Mouse (Mus musculus) cerebellum, adult 2 months (tissue): ENCODE measurements around the gene Polr2e.

Experiments
- CTCF ChIP-seq: fragments of 200-500 bp; IDR thresholded peaks from 2 replicates; pipeline ENCODE4 v1.5.1; 2011; ENCODE audit warnings: low read depth, mild to moderate bottlenecking, control low read depth, low read length, moderate library complexity, borderline replicate concordance; ENCODE audit not compliant: insufficient read depth
- POLR2A ChIP-seq: fragments of 200-500 bp; IDR thresholded peaks from 2 replicates; pipeline ENCODE4 v1.6.1; 2011; ENCODE audit warnings: low read length, control low read depth, borderline replicate concordance; ENCODE audit not compliant: insufficient read depth

DNA sequence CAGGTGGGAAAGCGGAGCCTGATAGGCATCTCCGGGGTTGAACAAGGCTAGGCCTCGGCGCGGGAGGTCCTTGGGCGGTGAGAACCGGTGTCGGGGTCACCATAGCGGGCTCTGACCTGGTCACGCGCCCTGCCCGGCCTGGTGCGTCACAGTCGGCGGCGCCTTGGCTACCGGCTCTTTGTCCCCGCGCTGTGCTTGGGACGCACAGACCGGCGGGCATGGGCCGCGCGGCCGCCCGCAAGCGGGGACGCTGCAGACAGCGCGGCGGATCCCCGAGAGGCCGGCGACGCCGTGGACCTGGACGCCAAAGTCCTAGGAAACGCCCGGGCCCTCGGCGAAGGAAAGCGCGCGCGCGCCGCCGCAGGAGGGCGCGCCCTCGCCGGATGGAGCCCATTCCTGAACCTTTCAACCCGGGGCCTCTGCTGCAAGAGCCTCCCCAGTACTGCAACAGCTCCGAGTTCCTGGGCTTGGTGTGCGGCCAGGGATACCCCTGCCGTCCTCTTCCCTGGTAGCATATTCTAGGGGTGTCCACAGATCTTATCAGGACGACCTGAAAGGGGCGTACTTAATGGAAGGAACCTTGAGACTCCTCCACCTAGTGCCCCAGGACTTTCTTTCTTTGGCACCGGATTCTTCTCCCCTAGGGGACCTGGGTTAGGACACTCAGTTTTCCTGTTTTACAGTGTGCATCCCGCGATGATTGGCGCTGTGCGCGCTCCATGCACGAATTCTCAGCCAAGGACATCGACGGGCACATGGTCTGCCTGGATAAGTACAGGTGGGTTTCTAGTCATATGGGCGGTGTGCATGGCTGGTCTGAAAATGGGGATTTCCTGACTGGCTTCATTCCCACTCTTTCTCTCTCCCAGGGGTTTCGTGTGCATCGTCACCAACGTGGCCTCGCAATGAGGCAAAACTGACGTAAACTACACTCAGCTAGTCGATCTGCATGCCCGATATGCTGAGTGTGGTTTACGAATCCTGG lies 14.5 kb upstream of the Polr2e start:
- TF ChIP-seq POLR2A, result no peak
- TF ChIP-seq CTCF, result no peak
